Mouse (Mus musculus) ES-Bruce4 (cell line): ENCODE results near the gene Zxdc. TPM values are rescaled to one million over a fixed set of nuclear protein-coding genes. Genes with fewer than 3 reads are reported as not detected.

Source experiments
- H3K27ac ChIP-seq: 2 replicates; pipeline ENCODE4 v1.5.1; 2012; ENCODE audit warnings: low read length, inconsistent platforms; ENCODE audit not compliant: insufficient read depth
- H3K27me3 ChIP-seq: 2 replicates; pipeline ENCODE4 v1.6.1; 2012; ENCODE audit warnings: mild to moderate bottlenecking, low read length, inconsistent platforms; ENCODE audit not compliant: control insufficient read depth, poor library complexity, insufficient read depth, severe bottlenecking
- H3K36me3 ChIP-seq: 2 replicates; pipeline ENCODE4 v1.6.1; 2012; ENCODE audit warnings: inconsistent platforms, mild to moderate bottlenecking, low read length, moderate library complexity; ENCODE audit not compliant: control insufficient read depth, poor library complexity, insufficient read depth, severe bottlenecking
- H3K4me1 ChIP-seq: one replicate; pipeline ENCODE4 v1.8.1; 2011; ENCODE audit warnings: low read length; ENCODE audit not compliant: control insufficient read depth, insufficient read depth
- H3K4me3 ChIP-seq: 2 replicates; pipeline ENCODE4 v1.5.1; 2011; ENCODE audit warnings: low read depth, mild to moderate bottlenecking, low read length
- H3K9ac ChIP-seq: 2 replicates; pipeline ENCODE4 v1.6.1; 2012; ENCODE audit warnings: low read depth, mild to moderate bottlenecking, inconsistent platforms; ENCODE audit not compliant: poor library complexity, severe bottlenecking
- H3K9me3 ChIP-seq: replicated peaks from 2 replicates; pipeline ENCODE4 v1.6.1; 2012; ENCODE audit warnings: mild to moderate bottlenecking, low read length, inconsistent platforms; ENCODE audit not compliant: control insufficient read depth, poor library complexity, insufficient read depth, severe bottlenecking
- CTCF ChIP-seq: IDR thresholded peaks from one replicate; pipeline ENCODE4 v1.8.1; 2011; ENCODE audit warnings: low read depth, low read length
- EP300 ChIP-seq: IDR thresholded peaks from 2 replicates; pipeline ENCODE4 v1.6.1; 2011; ENCODE audit warnings: low read depth, low read length; ENCODE audit not compliant: insufficient read depth
- POLR2A ChIP-seq: IDR thresholded peaks from one replicate; pipeline ENCODE4 v1.8.1; 2011; ENCODE audit warnings: low read length; ENCODE audit not compliant: insufficient read depth
- polyA plus RNA-seq: library from polyadenylated mRNA; stranded (reverse); fragments of >200 nt; gene quantifications from 2 replicates; pipeline ENCODE4 v1.2.4, GENCODE M21; 2011; ENCODE audit warnings: low read depth; ENCODE audit not compliant: missing spikeins, insufficient read depth, insufficient read length

Gene Zxdc
- 11.7 and 13.3 TPM in 2 replicates for polyA plus RNA-seq

GRCm38 (mm10) chr6:90368976-90369724 lies at the start of gene Zxdc:
Zxdc (plus strand) TSS chr6:90369492.
- H3K36me3 ChIP-seq, result peaks cover 11% of the 10 kb centered on the region
- H3K4me3 ChIP-seq, result peak within 1 kb of the TSS; percentile 78
- H3K27me3 ChIP-seq, result no peaks in the 10 kb centered on the region
- no peaks in the 10 kb centered on the region for H3K9me3 ChIP-seq
- H3K4me1 ChIP-seq, result no peaks in the 10 kb centered on the region
- TF ChIP-seq EP300 (0 out of 2 replicates have a peak, but pooled peaks have one; percentile 42), CTCF (no peak), POLR2A (peak; percentile 29)
- no peak within 1 kb of the TSS for H3K27ac ChIP-seq
- H3K9ac ChIP-seq, result peak within 1 kb of the TSS; percentile 64

GRCm38 (mm10) chr6:90320429-90320828 lies 48.9 kb upstream of the Zxdc start:
- Histone ChIP-seq H3K4me1 (no peaks in the 10 kb centered on the region), H3K9me3 (peaks cover 4% of the 10 kb centered on the region; the same call in 1 of the 2 replicates), H3K4me3 (no peak overlapping the region), H3K27me3 (no peaks in the 10 kb centered on the region), H3K36me3 (no peaks in the 10 kb centered on the region), H3K9ac (no peak overlapping the region), H3K27ac (no peak overlapping the region)
- TF ChIP-seq EP300, result no peak
- TF ChIP-seq POLR2A, result no peak

GRCm38 (mm10) chr6:90321811-90322210 lies 47.5 kb upstream of the Zxdc start:
- Histone ChIP-seq H3K4me1 (no peaks in the 10 kb centered on the region), H3K9me3 (no peaks in the 10 kb centered on the region), H3K4me3 (no peak overlapping the region), H3K9ac (no peak overlapping the region), H3K27ac (no peak overlapping the region), H3K27me3 (no peaks in the 10 kb centered on the region), H3K36me3 (no peaks in the 10 kb centered on the region)
- no peak for TF ChIP-seq CTCF
- no peak for TF ChIP-seq EP300
- TF ChIP-seq POLR2A, result no peak

GRCm38 (mm10) chr6:90324026-90324425 lies 45.3 kb upstream of the Zxdc start:
- H3K4me1 ChIP-seq, result no peaks in the 10 kb centered on the region
- H3K9me3 ChIP-seq, result no peaks in the 10 kb centered on the region
- no peaks in the 10 kb centered on the region for H3K27me3 ChIP-seq
- H3K27ac ChIP-seq, result no peak overlapping the region
- H3K9ac ChIP-seq, result no peak overlapping the region
- TF ChIP-seq EP300 (no peak), CTCF (no peak), POLR2A (no peak)
- no peaks in the 10 kb centered on the region for H3K36me3 ChIP-seq
- no peak overlapping the region for H3K4me3 ChIP-seq

- Histone ChIP-seq H3K27ac (no peak overlapping the region), H3K4me1 (no peaks in the 10 kb centered on the region), H3K4me3 (peak overlapping the region; percentile 47; the same call in 1 of the 2 replicates), H3K36me3 (no peaks in the 10 kb centered on the region), H3K27me3 (no peaks in the 10 kb centered on the region), H3K9ac (no peak overlapping the region), H3K9me3 (no peaks in the 10 kb centered on the region)
- TF ChIP-seq CTCF (no peak), EP300 (no peak), POLR2A (no peak)
Observed at GRCm38 (mm10) chr6:90324463-90324862, 44.8 kb upstream of the Zxdc start.

- no peak within 1 kb of the TSS for H3K27ac ChIP-seq
- H3K4me1 ChIP-seq, result no peaks in the 10 kb centered on the region
- no peaks in the 10 kb centered on the region for H3K36me3 ChIP-seq
- no peaks in the 10 kb centered on the region for H3K9me3 ChIP-seq
- peak within 1 kb of the TSS; percentile 47 for H3K4me3 ChIP-seq
- no peak within 1 kb of the TSS for H3K9ac ChIP-seq
- no peaks in the 10 kb centered on the region for H3K27me3 ChIP-seq
- no peak for TF ChIP-seq EP300
- no peak for TF ChIP-seq CTCF
- TF ChIP-seq POLR2A, result no peak
Observed at GRCm38 (mm10) chr6:90324991-90325390, 44.3 kb upstream of the Zxdc start, which contains the start of gene Chst13. Chst13 (minus strand) TSS chr6:90325185.
